Mouse (Mus musculus): ENCODE measurements around the gene Dynlt1a.
"Not testable (repeated sequence)": the region's sequence is repeated elsewhere in the genome, so short reads cannot be mapped to it uniquely, and the experiment has no call there.

DNA sequence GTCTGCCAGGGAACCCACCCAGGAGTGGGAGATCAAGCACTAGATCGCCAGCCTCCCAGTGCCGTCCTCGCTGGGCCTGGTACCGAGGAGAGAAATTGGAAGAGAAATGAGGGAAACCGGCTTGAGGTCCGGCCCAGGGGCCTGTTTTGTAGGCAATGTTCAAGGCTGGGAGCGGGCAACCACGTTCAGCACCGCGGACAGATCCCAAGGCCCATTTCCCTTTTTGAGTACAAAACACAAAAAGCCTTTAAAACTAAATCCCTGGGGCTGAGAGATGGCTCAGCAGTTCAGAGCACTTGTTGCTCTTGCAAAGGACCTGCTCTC lies 4.4 kb upstream of the Dynlt1a start:
- not testable (repeated sequence) for TF ChIP-seq CTCF, POLR2A (IDR thresholded peaks at IDR 0.05; ENCODE audit: extremely low read depth, insufficient read depth, low read length)
